Mouse (Mus musculus) embryonic facial prominence, embryonic 10.5 days (tissue): ENCODE data around the gene Vps11. TPM values are rescaled to one million over a fixed set of nuclear protein-coding genes. Genes with fewer than 3 reads are reported as not detected.
"Not testable (repeated sequence)": the region's sequence is repeated elsewhere in the genome, so short reads cannot be mapped to it uniquely, and the experiment has no call there.

Source experiments
- DNase-seq: peaks from one replicate; pipeline ENCODE4 v3.0.0-alpha.2; 2017; ENCODE audit warnings: low spot score
- H3K27ac ChIP-seq: fragments of 300-500 bp; sonication (generic); replicated peaks from 2 replicates; pipeline ENCODE4 v1.5.1; 2016; ENCODE audit warnings: mild to moderate bottlenecking
- H3K27me3 ChIP-seq: fragments of 300-500 bp; sonication (generic); replicated peaks from 2 replicates; pipeline ENCODE4 v1.6.1; 2016; ENCODE audit warnings: low read depth, mild to moderate bottlenecking; ENCODE audit not compliant: poor library complexity, severe bottlenecking
- H3K36me3 ChIP-seq: fragments of 300-500 bp; sonication (generic); replicated peaks from 2 replicates; pipeline ENCODE4 v1.6.1; 2016; ENCODE audit warnings: mild to moderate bottlenecking, moderate library complexity
- H3K4me1 ChIP-seq: fragments of 300-500 bp; sonication (generic); 2 replicates; pipeline ENCODE4 v1.6.1; 2016
- H3K4me3 ChIP-seq: fragments of 300-500 bp; sonication (generic); 2 replicates; pipeline ENCODE4 v1.5.1; 2016; ENCODE audit warnings: mild to moderate bottlenecking, moderate library complexity
- H3K9me3 ChIP-seq: fragments of 300-500 bp; sonication (generic); 2 replicates; pipeline ENCODE4 v1.6.1; 2016; ENCODE audit warnings: mild to moderate bottlenecking
- WGBS: fragments of 180-500 bp; shearing (Covaris S2); methylation state at CpG from one replicate; pipeline ENCODE4 v1.1.7; 2016; 5-methylcytosine and 5-hydroxymethylcytosine counted together
- polyA plus RNA-seq: library from polyadenylated mRNA; unstranded; fragments of >200 nt; fragmentation: Nextera tagmentation; extraction: Ambion mirVana; gene quantifications from 2 replicates; pipeline ENCODE4 v1.2.1, GENCODE M21; 2016

The Vps11 gene
- polyA plus RNA-seq: 30.7 and 30.9 TPM in 2 replicates

GRCm38 (mm10) chr9:44361190-44361917 is at the start of gene Vps11:
Gene Vps11 (minus strand): TSS chr9:44361670.
- DNase-seq: peak; percentile 98
- peaks cover 34% of the 10 kb centered on the region for H3K36me3 ChIP-seq
- H3K4me3 ChIP-seq: peak within 1 kb of the TSS; percentile 77
- under 1% methylated on average over 44 of the region's 44 CpGs for WGBS
- H3K4me1 ChIP-seq: peaks cover 11% of the 10 kb centered on the region
- no peaks in the 10 kb centered on the region for H3K27me3 ChIP-seq
- peak within 1 kb of the TSS; percentile 84 for H3K27ac ChIP-seq
- no peaks in the 10 kb centered on the region for H3K9me3 ChIP-seq

- peaks cover 11% of the 10 kb centered on the region for H3K4me1 ChIP-seq
- H3K4me3 ChIP-seq: no peak overlapping the region
- peaks cover 75% of the 10 kb centered on the region for H3K36me3 ChIP-seq
- DNase-seq: no peak
- WGBS: 91% methylated on average over 2 of the region's 2 CpGs
- no peaks in the 10 kb centered on the region for H3K27me3 ChIP-seq
- no peaks in the 10 kb centered on the region for H3K9me3 ChIP-seq
- no peak overlapping the region for H3K27ac ChIP-seq
Measured at GRCm38 (mm10) chr9:44410647-44411336, 49.3 kb upstream of the Vps11 start.

DNA sequence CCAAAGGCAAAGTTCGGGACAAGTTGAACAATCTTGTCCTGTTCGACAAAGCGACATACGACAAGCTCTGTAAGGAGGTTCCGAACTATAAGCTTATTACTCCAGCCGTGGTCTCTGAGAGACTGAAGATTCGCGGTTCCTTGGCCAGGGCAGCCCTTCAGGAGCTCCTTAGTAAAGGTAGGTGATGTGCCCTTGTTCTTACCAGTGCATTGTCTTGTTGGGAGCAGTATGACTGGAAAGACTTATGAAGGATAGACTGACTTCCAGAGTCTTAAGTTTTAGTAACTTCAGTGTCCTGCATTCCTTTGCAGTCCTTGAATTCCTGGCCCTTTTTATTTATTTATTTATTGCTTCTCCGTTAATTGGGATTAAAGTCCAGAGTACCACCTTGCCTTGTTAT is 47.2 kb upstream of the Vps11 start:
- Histone ChIP-seq H3K4me1 (peaks cover 17% of the 10 kb centered on the region), H3K36me3 (peaks cover 78% of the 10 kb centered on the region), H3K4me3 (peak overlapping the region; percentile 81)
- not testable (repeated sequence) for H3K9me3 ChIP-seq, DNase-seq, H3K27ac ChIP-seq, H3K27me3 ChIP-seq
- WGBS: 85% methylated on average over 9 of the region's 9 CpGs

DNA sequence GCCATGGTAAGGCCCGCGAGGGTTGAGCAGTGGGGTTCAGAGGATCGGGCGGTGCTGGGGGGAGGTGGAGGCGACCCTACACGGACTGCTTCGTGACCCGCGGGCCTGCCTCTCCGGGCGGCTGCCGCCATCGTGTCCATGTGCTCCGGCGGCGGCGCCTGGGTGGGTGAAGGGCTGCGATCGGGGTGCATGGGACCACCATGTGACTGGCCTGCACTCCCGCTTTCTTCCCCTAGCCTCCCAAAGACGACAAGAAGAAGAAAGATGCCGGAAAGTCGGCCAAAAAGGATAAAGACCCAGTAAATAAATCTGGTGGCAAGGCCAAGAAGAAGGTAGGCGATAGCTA is 46.3 kb upstream of the Vps11 start:
- WGBS: under 1% methylated on average over 24 of the region's 24 CpGs
- Histone ChIP-seq H3K27me3 (no peaks in the 10 kb centered on the region), H3K27ac (peak overlapping the region; percentile 93), H3K4me3 (peak overlapping the region; percentile 81), H3K9me3 (no peaks in the 10 kb centered on the region), H3K4me1 (peaks cover 17% of the 10 kb centered on the region), H3K36me3 (peaks cover 78% of the 10 kb centered on the region)
- DNase-seq: no peak

DNA sequence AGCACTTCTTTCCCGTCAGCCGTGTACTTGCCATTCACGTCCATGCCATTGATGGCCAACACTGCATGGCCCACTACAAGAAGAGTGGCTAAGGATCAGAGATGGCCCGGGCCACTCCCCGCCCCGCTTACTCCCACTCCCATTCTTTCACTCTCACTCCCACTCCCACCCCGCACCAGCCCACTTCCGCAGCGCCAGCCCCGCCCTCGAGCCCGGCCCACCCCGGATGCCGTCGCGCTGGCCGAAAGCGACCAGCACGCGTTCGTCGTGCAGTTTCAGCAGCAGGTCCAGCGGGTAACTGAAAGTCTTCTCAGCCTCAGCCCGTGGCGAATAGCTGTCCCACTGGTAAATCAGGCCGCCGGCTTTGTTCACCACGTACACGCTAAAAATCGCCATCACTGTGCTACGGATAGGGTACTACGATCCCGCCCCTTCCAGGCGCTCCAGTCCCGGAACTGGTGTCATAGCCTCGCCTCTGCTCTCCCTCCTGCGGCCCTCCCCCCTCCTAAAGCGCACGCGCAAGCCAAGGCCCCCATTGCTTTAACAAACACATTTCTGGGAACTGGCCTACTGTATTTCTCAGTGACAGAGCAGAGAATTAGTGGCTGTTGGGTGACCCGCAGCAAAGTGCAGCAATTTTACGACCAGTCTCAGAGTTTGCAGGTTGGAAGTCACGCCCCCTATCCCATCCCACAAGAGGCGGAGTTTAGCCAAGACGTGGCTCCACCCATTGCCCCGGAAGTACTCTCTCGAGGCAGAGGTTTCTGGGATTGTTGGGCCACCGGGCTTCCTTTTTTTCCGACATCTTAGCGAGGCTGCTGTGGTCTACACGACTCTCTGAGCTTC is 45.7 kb upstream of the Vps11 start, which contains the start of the genes Rps25 and Trappc4:
TSS of gene Rps25 (plus strand) at position 234 of the 846 bp plus-strand sequence.
TSS of gene Trappc4 (minus strand) at position 695 of the 846 bp plus-strand sequence.
- Histone ChIP-seq H3K9me3 (no peaks in the 10 kb centered on the region), H3K27me3 (no peaks in the 10 kb centered on the region), H3K27ac (peak within 1 kb of the TSS; percentile 93), H3K4me1 (peaks cover 17% of the 10 kb centered on the region), H3K36me3 (peaks cover 78% of the 10 kb centered on the region), H3K4me3 (peak within 1 kb of the TSS; percentile 81)
- peak; percentile 94 for DNase-seq
- under 1% methylated on average over 51 of the region's 51 CpGs for WGBS

DNA sequence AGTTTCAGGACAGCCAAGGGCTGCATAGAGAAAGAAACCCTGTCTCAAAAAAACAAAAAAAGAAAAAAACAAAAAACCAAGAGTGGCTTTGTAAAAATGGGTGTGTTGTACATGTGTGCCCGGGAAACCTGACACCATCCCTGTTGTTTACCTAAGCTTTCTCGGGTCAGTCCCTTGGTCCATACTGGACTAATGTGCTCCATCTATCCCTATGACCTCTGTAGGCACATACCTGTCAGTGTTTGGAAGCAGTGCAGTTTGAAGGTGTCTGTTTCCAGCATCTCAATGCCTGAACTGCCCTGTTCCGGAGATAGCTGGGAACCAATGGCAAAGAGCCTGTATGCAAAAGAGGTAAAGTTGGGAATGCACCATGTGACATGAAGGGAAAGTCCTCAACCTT is 43.5 kb upstream of the Vps11 start:
- 73% methylated on average over 3 of the region's 3 CpGs for WGBS
- Histone ChIP-seq H3K27ac (no peak overlapping the region), H3K4me3 (no peak overlapping the region), H3K27me3 (no peaks in the 10 kb centered on the region), H3K36me3 (peaks cover 78% of the 10 kb centered on the region), H3K4me1 (peaks cover 17% of the 10 kb centered on the region), H3K9me3 (no peaks in the 10 kb centered on the region)
- DNase-seq: no peak

- 85% methylated on average over 4 of the region's 4 CpGs for WGBS
- H3K36me3 ChIP-seq: peaks cover 72% of the 10 kb centered on the region
- no peak overlapping the region for H3K4me3 ChIP-seq
- DNase-seq: no peak
- no peaks in the 10 kb centered on the region for H3K9me3 ChIP-seq
- H3K27me3 ChIP-seq: no peaks in the 10 kb centered on the region
- H3K4me1 ChIP-seq: peaks cover 34% of the 10 kb centered on the region
- H3K27ac ChIP-seq: no peak overlapping the region
Measured at GRCm38 (mm10) chr9:44401081-44401480, 39.6 kb upstream of the Vps11 start.

GRCm38 (mm10) chr9:44399795-44400114 is 38.3 kb upstream of the Vps11 start:
- Histone ChIP-seq H3K27ac (no peak overlapping the region), H3K9me3 (no peaks in the 10 kb centered on the region)

DNA sequence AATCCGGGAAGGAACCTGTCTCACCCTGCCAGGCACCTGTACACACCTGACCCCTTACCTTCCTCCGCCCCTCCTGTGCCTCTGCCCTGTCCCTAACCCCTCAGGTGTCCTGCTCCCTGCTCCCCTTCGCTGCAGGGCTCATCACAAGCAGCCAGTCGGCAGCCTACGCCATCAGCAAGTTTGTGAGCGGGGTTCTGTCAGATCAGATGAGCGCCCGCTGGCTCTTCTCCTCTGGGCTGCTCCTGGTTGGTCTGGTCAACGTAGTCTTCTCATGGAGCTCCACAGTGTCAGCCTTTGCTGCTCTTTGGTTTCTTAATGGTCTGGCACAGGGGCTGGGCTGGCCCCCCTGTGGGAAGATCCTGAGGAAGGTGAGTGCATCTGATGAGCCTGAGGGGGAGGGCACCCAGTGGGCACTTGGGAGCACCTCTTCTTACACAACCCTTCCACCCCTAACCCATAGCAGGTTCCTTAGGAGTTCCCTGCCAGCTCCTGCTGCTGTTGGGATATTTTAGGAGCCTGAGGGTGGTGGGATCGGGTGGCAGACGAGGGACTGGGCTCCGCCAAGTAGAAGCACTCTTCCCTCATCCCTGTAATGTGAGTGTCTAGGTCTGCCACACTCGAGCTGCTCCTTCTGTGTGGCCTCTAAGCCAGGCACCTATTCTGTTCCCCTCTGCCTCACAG is 37.8 kb upstream of the Vps11 start:
- Histone ChIP-seq H3K9me3 (no peaks in the 10 kb centered on the region), H3K4me3 (no peak overlapping the region), H3K4me1 (peaks cover 26% of the 10 kb centered on the region), H3K27ac (no peak overlapping the region), H3K36me3 (peaks cover 53% of the 10 kb centered on the region), H3K27me3 (no peaks in the 10 kb centered on the region)
- no peak for DNase-seq
- WGBS: 85% methylated on average over 13 of the region's 13 CpGs

More at GRCm38 (mm10) chr9:44399795-44400114, 38.3 kb upstream of the Vps11 start:
- WGBS: 93% methylated on average over 6 of the region's 6 CpGs
- Histone ChIP-seq H3K4me1 (peaks cover 26% of the 10 kb centered on the region), H3K27me3 (no peaks in the 10 kb centered on the region), H3K4me3 (0 out of 2 replicates have a peak overlapping the region, but pooled peaks have one; percentile 16), H3K36me3 (peaks cover 58% of the 10 kb centered on the region)
- no peak for DNase-seq

GRCm38 (mm10) chr9:44398551-44398950 is 37.1 kb upstream of the Vps11 start:
- 85% methylated on average over 9 of the region's 9 CpGs for WGBS
- H3K36me3 ChIP-seq: peaks cover 46% of the 10 kb centered on the region
- H3K4me1 ChIP-seq: peaks cover 26% of the 10 kb centered on the region
- 0 out of 2 replicates have a peak overlapping the region, but pooled peaks have one; percentile 44 for H3K27ac ChIP-seq
- H3K4me3 ChIP-seq: peak overlapping the region; percentile 79
- H3K27me3 ChIP-seq: no peaks in the 10 kb centered on the region
- no peak for DNase-seq
- no peaks in the 10 kb centered on the region for H3K9me3 ChIP-seq

DNA sequence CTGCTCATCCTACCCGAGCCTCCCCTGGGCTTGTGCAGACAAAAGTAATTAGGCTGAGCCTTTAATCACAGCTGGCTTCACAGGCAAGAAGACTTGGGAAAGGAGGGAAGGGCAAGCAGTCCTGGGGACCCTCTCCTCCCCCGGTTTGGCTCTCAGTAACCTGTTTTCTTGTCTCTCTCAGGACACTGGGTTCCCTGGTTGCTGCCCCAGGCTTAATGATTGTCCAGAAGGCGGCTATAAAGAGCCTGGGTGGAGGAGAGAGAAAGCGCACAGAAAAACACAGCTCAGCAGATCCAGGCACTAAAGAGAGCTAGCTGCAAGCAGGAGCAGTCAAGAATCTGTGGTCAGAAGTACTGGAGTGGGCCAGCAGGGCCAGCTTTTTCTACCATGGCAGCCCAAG is 36.6 kb upstream of the Vps11 start:
- H3K27ac ChIP-seq: peak overlapping the region; percentile 44; the same call in 1 of the 2 replicates
- no peaks in the 10 kb centered on the region for H3K27me3 ChIP-seq
- H3K4me3 ChIP-seq: peak overlapping the region; percentile 79
- WGBS: 13% methylated on average over 4 of the region's 4 CpGs
- peak; percentile 27 for DNase-seq
- H3K9me3 ChIP-seq: no peaks in the 10 kb centered on the region
- H3K4me1 ChIP-seq: peaks cover 26% of the 10 kb centered on the region
- H3K36me3 ChIP-seq: peaks cover 43% of the 10 kb centered on the region
